In the genomic region with DNA sequence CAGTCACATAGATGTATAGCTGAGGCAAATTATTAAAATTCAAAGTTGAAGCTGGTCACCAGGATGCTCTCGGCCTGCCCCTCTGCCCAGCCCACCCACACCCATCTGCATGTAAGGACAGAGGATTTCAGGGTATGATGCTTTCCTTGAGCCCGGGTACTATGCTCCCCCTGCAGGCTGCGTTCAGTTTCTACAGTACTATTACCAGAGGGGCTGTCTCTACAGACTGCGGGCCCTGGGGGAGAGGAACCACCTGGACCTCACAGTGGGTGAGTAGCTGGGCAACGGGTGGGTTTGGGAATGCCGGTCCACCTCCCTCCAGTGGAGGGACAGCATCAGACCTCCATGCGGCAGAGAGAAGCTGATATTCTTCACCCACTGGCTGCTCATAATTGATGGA, we compare ENCODE assay signal across 9 mouse cellular contexts. TPM values are rescaled to one million over a fixed set of nuclear protein-coding genes. Genes with fewer than 3 reads are reported as not detected.
DNase-seq lines count a peak whose midpoint lies in the region; ATAC-seq and TF ChIP-seq lines count a peak whose summit lies in the region.
"Had no signal": no experiment of that assay in that cellular context is flagged by ENCODE, and none has a peak within 500 bp of the region (broad histone marks: within the 10 kb centered on the region; RNA-seq: fewer than 3 reads in every experiment).

No protein-coding gene starts in this region.

- TF ChIP-seq EP300 in stomach, postnatal 0 days (optimal IDR thresholded peaks at IDR 0.05) = no peak

- H3K27me3 ChIP-seq in forebrain, embryonic 15.5 days = no peaks in the 10 kb centered on the region
- H3K27me3 ChIP-seq in stomach, postnatal 0 days (ENCODE audit: control insufficient read depth, insufficient read depth, low read length) = no peaks in the 10 kb centered on the region
- H3K27me3 ChIP-seq: megakaryocyte, embryonic 14.5 days had no signal

- ATAC-seq in forebrain, embryonic 15.5 days (replicated peaks) = 0 out of 2 replicates have a peak, but pooled peaks have one; percentile 44
- no peak; the same call in 1 of the 2 replicates for ATAC-seq in stomach, postnatal 0 days (ENCODE audit: low FRiP score, low TSS enrichment)

- H3K36me3 ChIP-seq in forebrain, embryonic 15.5 days = peaks cover 4% of the 10 kb centered on the region; the same call in 1 of the 2 replicates
- no peaks in the 10 kb centered on the region; the same call in 1 of the 2 replicates for H3K36me3 ChIP-seq in stomach, postnatal 0 days (ENCODE audit: control insufficient read depth, insufficient read depth, low read length)

- H3K4me1 ChIP-seq in forebrain, embryonic 15.5 days = peaks cover 11% of the 10 kb centered on the region
- no peaks in the 10 kb centered on the region for H3K4me1 ChIP-seq in stomach, postnatal 0 days (replicated peaks; ENCODE audit: control insufficient read depth, insufficient read depth)

- DNase-seq in heart, postnatal 10 days = peak; percentile 50 to 66
- no peak for DNase-seq in heart, postnatal 25 days (ENCODE audit: low spot score)
- peak; percentile 59 for DNase-seq in right cerebral cortex, postnatal 14 days
- no peak for DNase-seq in right cerebral cortex, postnatal 25 days
- no peak for DNase-seq in stomach, postnatal 0 days (ENCODE audit: low spot score)
- DNase-seq in MN1 (ENCODE audit: low spot score) = no peak
- no peak for DNase-seq in yolk sac, embryonic 10.5 days (ENCODE audit: low spot score)

- intact Hi-C loops in heart, postnatal 10 days (cut with DNase I) = loop anchor here (1.0 to 5.0 kb wide), 2 partner anchors 49 to 148 kb away; no protein-coding TSS in a partner anchor
- intact Hi-C loops in heart, postnatal 25 days (cut with DNase I) = no loop called here

- no peak overlapping the region for H3K9ac ChIP-seq in forebrain, embryonic 15.5 days (replicated peaks)
- no peak overlapping the region for H3K9ac ChIP-seq in stomach, postnatal 0 days (ENCODE audit: low read length)

- 43% methylated on average over 7 of the region's 7 CpGs for WGBS in forebrain, embryonic 15.5 days
- WGBS in stomach, postnatal 0 days = 40% methylated on average over 7 of the region's 7 CpGs

- H3K27ac ChIP-seq in forebrain, embryonic 15.5 days (replicated peaks) = no peak overlapping the region
- no peak overlapping the region for H3K27ac ChIP-seq in stomach, postnatal 0 days (replicated peaks)

- H3K4me2 ChIP-seq in forebrain, embryonic 15.5 days (replicated peaks) = no peak overlapping the region
- no peak overlapping the region for H3K4me2 ChIP-seq in stomach, postnatal 0 days (replicated peaks; ENCODE audit: low read depth)

- no peaks in the 10 kb centered on the region for H3K9me3 ChIP-seq in forebrain, embryonic 15.5 days
- H3K9me3 ChIP-seq in stomach, postnatal 0 days (ENCODE audit: control insufficient read depth, low read length) = no peaks in the 10 kb centered on the region
- H3K9me3 ChIP-seq: megakaryocyte, embryonic 14.5 days had no signal

- TF ChIP-seq CTCF in stomach, postnatal 0 days (IDR thresholded peaks at IDR 0.05; ENCODE audit: low read depth) = peak; percentile 73

- H3K4me3 ChIP-seq in forebrain, embryonic 15.5 days = no peak overlapping the region
- no peak overlapping the region for H3K4me3 ChIP-seq in stomach, postnatal 0 days (ENCODE audit: low read depth, low read length)
- H3K4me3 ChIP-seq: megakaryocyte, embryonic 14.5 days had no signal

RNA-seq across cellular contexts. Expression of gene Rhof, which starts 17.6 kb away (rescaled TPM):
- under 1 TPM; 0.64 to 0.77 TPM for total RNA-seq in heart, postnatal 10 days (2021)
- total RNA-seq in heart, postnatal 25 days (2021) = under 1 TPM; 0.36 to 0.45 TPM
- 11.4 and 12.4 TPM in 2 replicates for polyA plus RNA-seq in forebrain, embryonic 15.5 days (2015; fragmentation: Nextera tagmentation; extraction: Ambion mirVana)
- polyA plus RNA-seq in stomach, postnatal 0 days (2015; fragmentation: Nextera tagmentation; extraction: Ambion mirVana) = 18.6 and 22.3 TPM in 2 replicates

RNA-seq across cellular contexts. Expression of gene Setd1b, which starts 27.1 kb away (rescaled TPM):
- 10 to 100 TPM; 19.6 to 22.1 TPM for total RNA-seq in heart, postnatal 10 days (2021)
- total RNA-seq in heart, postnatal 25 days (2021) = 10 to 100 TPM; 14.4 to 18.4 TPM
- polyA plus RNA-seq in forebrain, embryonic 15.5 days (2015; fragmentation: Nextera tagmentation; extraction: Ambion mirVana) = 13.6 and 13.7 TPM in 2 replicates
- polyA plus RNA-seq in stomach, postnatal 0 days (2015; fragmentation: Nextera tagmentation; extraction: Ambion mirVana) = 4.5 and 4.7 TPM in 2 replicates

RNA-seq across cellular contexts. Expression of gene Tmem120b, which starts 46.7 kb away (rescaled TPM):
- 10 to 100 TPM; 11.1 to 11.7 TPM for total RNA-seq in heart, postnatal 10 days (2021)
- 10 to 100 TPM in 1 of 2 experiments, 1 to 10 TPM in 1; 8.6 to 10.6 TPM for total RNA-seq in heart, postnatal 25 days (2021)
- polyA plus RNA-seq in forebrain, embryonic 15.5 days (2015; fragmentation: Nextera tagmentation; extraction: Ambion mirVana) = 16.0 and 16.9 TPM in 2 replicates
- 8.0 and 9.1 TPM in 2 replicates for polyA plus RNA-seq in stomach, postnatal 0 days (2015; fragmentation: Nextera tagmentation; extraction: Ambion mirVana)

RNA-seq across cellular contexts. Expression of gene Psmd9, which starts 54.3 kb away (rescaled TPM):
- 10 to 100 TPM; 20.5 to 24.6 TPM for total RNA-seq in heart, postnatal 10 days (2021)
- 10 to 100 TPM; 15.6 to 16.7 TPM for total RNA-seq in heart, postnatal 25 days (2021)
- polyA plus RNA-seq in forebrain, embryonic 15.5 days (2015; fragmentation: Nextera tagmentation; extraction: Ambion mirVana) = 82.0 and 82.9 TPM in 2 replicates
- polyA plus RNA-seq in stomach, postnatal 0 days (2015; fragmentation: Nextera tagmentation; extraction: Ambion mirVana) = 48.6 and 51.4 TPM in 2 replicates

Comparison
In these comparisons a context has a peak if more than half of its experiments do, and no peak if none do; other contexts are left out.
1. DNase-seq: peak in heart, postnatal 10 days (2 of 2) and right cerebral cortex, postnatal 14 days (single experiment); none in heart, postnatal 25 days (single experiment), right cerebral cortex, postnatal 25 days (single experiment), stomach, postnatal 0 days (single experiment), MN1 (single experiment) and yolk sac, embryonic 10.5 days (single experiment).